Mouse (Mus musculus): ENCODE data around the gene Olfr196. TPM values are rescaled to one million over a fixed set of nuclear protein-coding genes. Genes with fewer than 3 reads are reported as not detected.

Olfr196 gene
- not detected for total RNA-seq (2023)

DNA sequence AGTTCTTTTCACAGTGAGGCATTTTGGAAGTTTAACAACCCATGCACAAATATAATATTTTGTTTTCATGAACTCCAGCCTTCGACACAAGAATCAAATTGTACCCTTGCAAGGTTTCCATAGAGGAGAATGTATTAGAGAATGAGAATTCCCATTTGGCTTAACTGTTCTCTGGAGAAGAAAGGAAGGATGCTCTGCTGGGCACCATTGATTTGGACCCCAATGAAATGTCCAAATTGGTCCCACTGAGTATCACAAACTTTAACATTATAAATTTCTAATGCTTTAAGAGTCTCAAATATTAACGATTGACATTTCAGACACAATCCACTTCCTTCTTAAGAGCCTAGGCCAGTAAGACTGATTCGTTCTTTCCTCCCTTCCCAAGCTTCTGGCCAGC, at the start of gene Olfr196:
Olfr196 (minus strand) TSS at position 101 of the 400 bp plus-strand sequence.

DNA sequence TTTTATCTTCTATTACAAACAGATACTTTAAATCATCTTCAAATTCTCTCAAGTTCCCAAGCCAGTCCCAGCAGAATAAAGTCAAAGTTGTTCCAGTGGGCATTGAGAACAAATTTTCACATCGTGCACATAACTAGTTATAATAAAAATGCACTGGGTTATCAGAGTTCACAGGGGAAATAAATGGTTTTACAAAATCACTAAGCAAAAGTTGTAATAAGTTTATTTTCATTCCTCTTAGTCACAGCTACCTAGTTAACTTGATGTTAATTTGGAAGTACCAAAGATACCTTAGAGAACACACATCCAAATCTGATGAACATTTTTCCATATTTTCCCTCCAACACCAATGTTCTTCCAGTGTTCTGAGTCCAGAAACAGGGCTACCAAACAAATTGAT, 49.4 kb upstream of the Olfr196 start, which contains the start of gene Olfr199:
Olfr199 (minus strand) TSS at position 101 of the 400 bp plus-strand sequence.

GRCm38 (mm10) chr16:59203433-59203832, 33.2 kb upstream of the Olfr196 start, which contains the start of gene Olfr198:
Gene Olfr198, minus strand, starts transcription at chr16:59203533.

DNA sequence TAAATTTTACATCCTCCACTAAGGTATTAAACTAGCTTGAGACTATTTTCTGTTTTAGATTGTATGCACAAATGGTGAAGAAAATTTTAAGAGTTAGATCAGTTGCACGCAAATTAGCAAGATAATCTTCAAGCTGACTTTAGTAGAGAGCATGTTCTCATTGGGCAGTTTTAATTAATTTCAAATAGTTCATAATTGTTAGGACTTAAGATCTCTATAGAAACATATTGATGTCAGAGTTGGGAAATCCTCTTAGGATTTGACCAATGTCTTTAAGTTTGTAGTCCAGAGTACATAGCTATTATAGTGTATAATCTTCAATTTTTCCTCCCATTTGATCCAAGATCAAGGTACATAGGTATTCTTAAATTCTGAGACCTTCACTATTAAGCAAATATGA, 23.5 kb downstream of the Olfr196 start, which contains the start of gene Olfr195:
Olfr195 (plus strand) TSS at position 301 of the 400 bp plus-strand sequence.

GRCm38 (mm10) chr16:59120969-59121368, 49.3 kb downstream of the Olfr196 start, which contains the start of gene Olfr194:
Gene Olfr194, minus strand, starts transcription at chr16:59121069.

Other genes starting within 250 kb of the Olfr196 start
- not detected for gene Olfr181, start 241.7 kb downstream of the Olfr196 start, total RNA-seq (2023)
- gene Olfr180, start 241.1 kb downstream of the Olfr196 start, total RNA-seq (2023): not detected
- not detected for gene Olfr183, start 175.1 kb downstream of the Olfr196 start, total RNA-seq (2023)
- gene Olfr186, start 140.2 kb downstream of the Olfr196 start, total RNA-seq (2023): not detected
- gene Olfr187, start 130.7 kb downstream of the Olfr196 start, total RNA-seq (2023): not detected
- not detected for gene Olfr190, start 92.4 kb downstream of the Olfr196 start, total RNA-seq (2023)
- gene Olfr191, start 80.6 kb downstream of the Olfr196 start, total RNA-seq (2023): not detected
- not detected for gene Olfr193, start 58.6 kb downstream of the Olfr196 start, total RNA-seq (2023)
- not detected for gene Olfr194, start 49.4 kb downstream of the Olfr196 start, total RNA-seq (2023)
- gene Olfr195, start 23.4 kb downstream of the Olfr196 start, total RNA-seq (2023): not detected
- not detected for gene Olfr198, start 33.1 kb upstream of the Olfr196 start, total RNA-seq (2023)
- gene Olfr199, start 49.3 kb upstream of the Olfr196 start, total RNA-seq (2023): not detected
- not detected for gene Olfr201, start 102.2 kb upstream of the Olfr196 start, total RNA-seq (2023)
- gene Olfr202, start 116.3 kb upstream of the Olfr196 start, total RNA-seq (2023): not detected
- not detected for gene Olfr203, start 128.4 kb upstream of the Olfr196 start, total RNA-seq (2023)
- gene Olfr204, start 147.8 kb upstream of the Olfr196 start, total RNA-seq (2023): not detected
- gene Olfr205, start 160.7 kb upstream of the Olfr196 start, total RNA-seq (2023): not detected
- gene Olfr206, start 178.8 kb upstream of the Olfr196 start, total RNA-seq (2023): not detected
- gene Olfr209, start 193.5 kb upstream of the Olfr196 start, total RNA-seq (2023): not detected
- gene Gabrr3, start 236.9 kb upstream of the Olfr196 start, total RNA-seq (2023): not detected